Mouse (Mus musculus) bone marrow, adult 2 months (tissue): ENCODE measurements around the gene Pabpc1l. TPM values are rescaled to one million over a fixed set of nuclear protein-coding genes. Genes with fewer than 3 reads are reported as not detected.

Experiments used
- H3K27ac ChIP-seq: fragments of 200-500 bp; 2 replicates; pipeline ENCODE4 v1.5.1; 2012; ENCODE audit warnings: low read depth, mild to moderate bottlenecking, control low read depth, inconsistent platforms, low read length; ENCODE audit not compliant: control insufficient read depth, poor library complexity, insufficient read depth
- H3K4me1 ChIP-seq: fragments of 200-500 bp; 2 replicates; pipeline ENCODE4 v1.6.1; 2011; ENCODE audit warnings: low read length; ENCODE audit not compliant: control insufficient read depth, insufficient read depth
- H3K4me3 ChIP-seq: fragments of 200-500 bp; replicated peaks from 2 replicates; pipeline ENCODE3; 2011; ENCODE audit warnings: mild to moderate bottlenecking, low read depth, low read length, control low read depth; ENCODE audit not compliant: control insufficient read depth
- CTCF ChIP-seq: fragments of 200-500 bp; IDR thresholded peaks from 2 replicates; pipeline ENCODE4 v1.5.1; 2011; ENCODE audit warnings: low read length, control low read depth; ENCODE audit not compliant: control insufficient read depth, insufficient read depth
- POLR2A ChIP-seq: fragments of 200-500 bp; IDR thresholded peaks from 2 replicates; pipeline ENCODE4 v1.6.1; 2011; ENCODE audit warnings: low read depth, mild to moderate bottlenecking, control low read depth, low read length, borderline replicate concordance; ENCODE audit not compliant: control insufficient read depth
- WGBS: fragments of 180-500 bp; shearing (Covaris S2); methylation state at CpG from one replicate; pipeline ENCODE4 v1.1.7; 2018; 5-methylcytosine and 5-hydroxymethylcytosine counted together
- polyA plus RNA-seq: library from polyadenylated mRNA; stranded (reverse); fragments of >200 nt; gene quantifications from 2 replicates; pipeline ENCODE4 v1.2.4, GENCODE M21; 2011; ENCODE audit warnings: low replicate concordance; ENCODE audit not compliant: missing spikeins, insufficient read depth, insufficient read length

The Pabpc1l gene
- polyA plus RNA-seq: 8.6 and 10.8 TPM in 2 replicates

DNA sequence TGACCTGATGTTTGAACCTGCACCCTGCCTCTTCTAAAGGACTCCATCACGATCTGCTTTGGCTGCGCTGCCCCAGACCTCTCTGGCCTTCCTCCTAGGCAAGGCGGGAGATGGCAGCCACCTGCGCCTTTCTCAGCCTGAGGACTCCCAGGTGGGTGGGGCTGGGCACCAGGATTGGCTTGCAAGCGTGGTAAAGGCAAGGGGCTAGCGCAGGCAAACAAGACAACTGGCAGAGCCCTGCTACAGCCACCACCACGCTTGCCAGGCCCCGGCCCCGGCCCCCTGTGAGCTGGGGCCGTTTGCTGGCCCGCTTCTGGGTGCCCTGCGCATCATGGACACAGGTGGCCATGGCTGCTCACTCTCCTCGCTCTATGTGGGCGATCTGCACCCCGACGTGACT, at the start of gene Pabpc1l:
TSS of gene Pabpc1l (plus strand) at position 301 of the 400 bp plus-strand sequence.
- Histone ChIP-seq H3K4me1 (no peaks in the 10 kb centered on the region; the same call in 1 of the 2 replicates), H3K4me3 (no peak within 1 kb of the TSS), H3K27ac (no peak within 1 kb of the TSS; the same call in 1 of the 2 replicates)
- WGBS: 87% methylated on average over 16 of the region's 16 CpGs
- TF ChIP-seq POLR2A (no peak), CTCF (no peak)

DNA sequence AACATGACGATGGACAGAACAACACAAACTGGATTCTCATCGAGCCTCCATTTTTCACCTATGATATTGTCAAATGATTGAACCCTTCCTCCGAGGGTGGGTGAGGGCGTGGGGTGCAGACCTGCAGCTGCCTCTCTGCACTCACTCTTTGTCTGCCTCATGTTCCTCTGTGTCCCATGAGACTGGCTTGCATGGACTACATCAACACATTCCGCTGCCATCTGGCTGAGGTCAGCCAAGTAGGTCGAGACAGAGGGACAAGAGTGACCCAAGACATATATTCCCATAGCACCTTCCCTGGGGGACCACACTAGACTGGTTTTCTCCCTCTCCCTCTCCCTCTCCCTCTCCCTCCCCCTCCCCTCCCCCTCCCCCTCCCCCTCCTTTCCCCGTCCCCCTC, 48.8 kb upstream of the Pabpc1l start:
- Histone ChIP-seq H3K4me1 (no peaks in the 10 kb centered on the region), H3K27ac (no peak overlapping the region), H3K4me3 (no peak overlapping the region)
- no peak for TF ChIP-seq POLR2A
- no peak for TF ChIP-seq CTCF
- 80% methylated on average over 6 of the region's 7 CpGs for WGBS

DNA sequence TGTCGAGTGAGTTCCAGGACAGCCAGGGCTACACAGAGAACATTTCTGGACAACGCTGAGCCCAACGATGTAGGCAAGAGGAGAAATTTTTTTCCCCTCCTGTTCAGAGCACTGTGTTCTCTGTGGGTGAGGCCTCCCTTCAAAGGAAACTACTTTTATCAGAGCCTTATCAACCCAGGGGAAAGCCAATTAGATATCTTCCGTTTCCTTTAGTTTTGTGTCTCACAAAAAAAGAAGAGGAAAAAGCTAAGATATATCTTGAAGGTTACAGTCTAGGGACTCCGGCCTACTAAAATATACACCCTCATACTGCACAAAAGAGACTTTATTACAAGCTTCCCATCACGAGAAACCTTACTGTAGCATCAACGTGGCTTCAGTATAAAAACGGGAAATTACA, 38.0 kb upstream of the Pabpc1l start:
- WGBS: 51% methylated on average over 8 of the region's 8 CpGs
- TF ChIP-seq POLR2A (no peak), CTCF (no peak)
- H3K4me3 ChIP-seq: no peak overlapping the region
- no peak overlapping the region for H3K27ac ChIP-seq
- H3K4me1 ChIP-seq: no peaks in the 10 kb centered on the region

DNA sequence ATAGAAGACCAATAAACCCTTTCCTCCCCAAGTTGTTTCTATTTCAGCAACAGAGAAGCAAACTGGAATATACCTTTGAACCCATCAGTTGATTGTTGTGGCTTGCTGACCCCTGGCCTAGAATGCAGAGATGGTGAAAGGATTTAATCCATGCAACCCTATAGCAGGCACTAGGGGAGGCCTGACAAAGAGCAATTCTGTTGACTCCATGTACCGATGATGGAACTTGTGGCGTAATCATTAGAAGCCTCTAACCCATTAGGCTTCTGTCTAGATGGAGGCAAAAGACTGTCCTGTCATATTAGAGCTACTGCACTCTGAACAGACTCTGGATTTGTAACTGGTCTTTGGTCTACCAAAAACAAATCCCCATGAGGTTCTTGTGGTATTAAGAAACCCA, 32.4 kb upstream of the Pabpc1l start:
- no peak overlapping the region for H3K27ac ChIP-seq
- 82% methylated on average over 2 of the region's 2 CpGs for WGBS
- H3K4me1 ChIP-seq: peaks cover under 1% of the 10 kb centered on the region; the same call in 1 of the 2 replicates
- H3K4me3 ChIP-seq: no peak overlapping the region
- TF ChIP-seq POLR2A (no peak), CTCF (no peak)

DNA sequence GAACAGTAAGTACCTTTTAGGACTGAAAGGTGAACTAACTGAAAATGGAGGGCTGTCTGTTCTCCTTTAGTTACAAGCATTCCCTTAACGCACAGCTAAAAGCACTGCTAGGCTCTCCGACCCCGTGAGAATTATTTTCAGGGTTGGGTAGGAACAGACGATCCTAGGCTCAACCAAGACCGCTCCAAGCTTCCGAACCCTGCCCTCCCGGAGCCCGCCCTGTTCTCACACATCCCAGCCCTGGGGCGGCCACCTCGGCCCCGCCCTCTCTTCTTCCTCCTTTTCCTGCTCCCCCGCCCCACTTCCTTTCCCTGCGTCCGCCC, 30.6 kb upstream of the Pabpc1l start, which contains the start of gene Ywhab:
TSS of gene Ywhab (plus strand) at position 307 of the 323 bp plus-strand sequence.
- H3K27ac ChIP-seq: peak within 1 kb of the TSS; percentile 99
- 1% methylated on average over 14 of the region's 14 CpGs for WGBS
- no peak for TF ChIP-seq CTCF
- TF ChIP-seq POLR2A: no peak

DNA sequence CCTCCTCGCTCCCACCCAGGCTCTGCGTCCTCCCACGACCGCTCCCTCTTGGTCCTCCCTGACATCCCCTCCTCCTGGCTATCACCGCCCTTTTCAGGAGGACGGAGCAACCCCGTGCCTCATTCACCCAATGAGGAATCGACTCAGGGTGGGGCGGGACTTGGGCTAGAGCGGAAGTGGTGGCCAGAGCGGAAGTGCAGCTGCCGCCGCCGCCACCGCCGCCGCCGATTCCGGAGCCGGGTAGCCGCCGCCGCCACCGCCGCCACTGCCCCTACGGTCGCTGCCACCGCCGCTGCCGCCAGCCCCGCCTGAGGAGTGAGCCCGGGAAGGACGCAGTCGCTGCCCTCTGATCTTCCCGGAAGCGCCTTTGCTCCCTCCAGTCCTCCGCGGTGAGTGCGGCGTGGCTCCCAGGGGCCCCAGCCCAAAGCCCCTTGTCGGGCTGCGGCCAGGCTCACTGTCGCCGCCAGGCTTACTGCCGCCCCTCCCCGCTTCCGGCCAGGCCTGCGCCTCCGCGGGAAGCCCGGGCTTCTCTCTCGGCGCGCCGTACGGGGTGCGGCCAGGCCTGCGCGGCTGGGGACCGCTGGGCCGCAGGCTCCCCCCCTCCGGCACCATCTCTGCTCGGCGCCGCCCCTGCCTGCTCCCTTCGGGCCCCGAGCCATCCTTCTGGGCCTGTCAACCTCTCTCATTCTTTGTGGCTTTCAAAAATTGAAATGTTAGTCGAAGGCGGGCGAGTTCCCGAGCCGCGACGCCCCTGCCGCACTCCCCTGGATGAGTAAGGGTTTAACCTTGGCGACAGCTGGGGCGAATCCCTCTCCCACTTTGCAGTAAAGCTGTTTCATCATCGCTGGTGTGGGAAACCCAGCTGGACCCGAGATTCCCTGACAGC, 30.0 kb upstream of the Pabpc1l start:
- peak overlapping the region; percentile 96 for H3K4me3 ChIP-seq
- TF ChIP-seq CTCF (no peak), POLR2A (peak; percentile 41; the same call in 1 of the 2 replicates)
- H3K27ac ChIP-seq: peak overlapping the region; percentile 99
- WGBS: under 1% methylated on average over 79 of the region's 79 CpGs
- peaks cover 1% of the 10 kb centered on the region; the same call in 1 of the 2 replicates for H3K4me1 ChIP-seq

More for the DNA sequence above, 30.6 kb upstream of the Pabpc1l start, which contains the start of gene Ywhab:
- Histone ChIP-seq H3K4me1 (peaks cover 1% of the 10 kb centered on the region; the same call in 1 of the 2 replicates), H3K4me3 (peak within 1 kb of the TSS; percentile 96)

DNA sequence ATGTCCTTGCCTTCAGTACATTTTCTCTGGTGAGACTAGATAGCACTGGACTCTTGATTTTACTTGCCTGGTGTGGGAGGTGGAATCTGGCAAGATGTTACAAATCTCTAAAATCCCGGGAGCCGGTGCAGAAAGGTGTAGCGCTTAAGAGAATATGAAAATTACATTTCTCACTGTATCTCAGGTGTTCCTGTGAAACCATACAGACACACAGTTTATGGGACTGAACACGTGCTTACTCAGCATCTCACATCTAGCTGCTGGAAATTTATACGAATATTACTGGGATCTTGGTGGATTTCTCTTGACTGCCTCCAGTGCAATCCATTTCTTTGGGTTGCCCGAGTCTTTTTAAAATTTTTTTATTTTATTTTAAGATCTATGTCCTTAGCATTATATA, 29.0 kb upstream of the Pabpc1l start:
- 60% methylated on average over 6 of the region's 6 CpGs for WGBS

DNA sequence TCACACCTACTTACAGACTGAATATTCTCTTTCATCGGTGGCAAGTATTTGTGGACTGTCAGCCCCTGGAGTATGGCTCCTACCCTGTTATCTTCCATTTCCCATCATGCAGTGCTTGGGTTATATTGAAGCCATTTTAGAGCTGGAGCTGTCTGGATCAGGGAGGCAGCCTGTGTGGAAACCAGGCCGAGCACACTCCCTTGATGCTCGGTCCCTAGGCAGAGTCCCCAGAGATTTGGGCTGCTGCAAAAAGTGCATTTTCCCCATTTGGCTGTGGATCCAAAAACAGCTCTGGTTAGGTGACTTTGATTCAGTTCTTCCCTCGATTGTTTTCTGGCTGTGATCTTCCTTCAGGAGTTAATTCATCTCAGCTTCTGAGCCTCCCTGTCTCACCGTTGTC, 28.4 kb upstream of the Pabpc1l start:
- Histone ChIP-seq H3K27ac (no peak overlapping the region), H3K4me3 (no peak overlapping the region), H3K4me1 (peaks cover 1% of the 10 kb centered on the region; the same call in 1 of the 2 replicates)
- 68% methylated on average over 5 of the region's 5 CpGs for WGBS
- TF ChIP-seq CTCF: no peak
- no peak for TF ChIP-seq POLR2A

More for the DNA sequence above, 29.0 kb upstream of the Pabpc1l start:
- H3K27ac ChIP-seq: no peak overlapping the region
- H3K4me1 ChIP-seq: peaks cover 1% of the 10 kb centered on the region; the same call in 1 of the 2 replicates
- peak overlapping the region; percentile 46 for H3K4me3 ChIP-seq
- TF ChIP-seq CTCF: no peak
- no peak for TF ChIP-seq POLR2A

DNA sequence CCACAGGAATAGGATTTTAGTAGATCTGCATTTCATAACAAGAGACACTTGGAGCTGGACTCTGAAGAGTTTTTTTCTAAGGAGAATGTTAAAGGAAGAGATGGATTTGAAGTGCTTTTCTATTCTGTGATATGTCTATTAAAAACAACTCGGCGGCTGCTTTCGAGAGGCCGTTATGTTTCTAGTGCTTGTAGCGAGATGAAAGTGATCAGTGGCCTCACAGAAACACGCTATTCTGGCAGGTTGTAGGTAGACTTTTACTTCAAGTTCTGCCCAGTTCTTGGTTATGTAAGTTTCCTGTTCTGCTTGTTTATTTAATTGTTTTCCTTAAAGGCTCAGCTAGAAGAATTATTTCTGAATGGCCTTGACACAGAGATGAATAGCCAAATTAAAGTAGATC, 26.3 kb upstream of the Pabpc1l start:
- peaks cover 1% of the 10 kb centered on the region; the same call in 1 of the 2 replicates for H3K4me1 ChIP-seq
- TF ChIP-seq CTCF: no peak
- no peak for TF ChIP-seq POLR2A
- WGBS: 88% methylated on average over 6 of the region's 6 CpGs

More for the DNA sequence above, 26.3 kb upstream of the Pabpc1l start:
- Histone ChIP-seq H3K27ac (no peak overlapping the region), H3K4me3 (no peak overlapping the region)
